Mouse (Mus musculus) spleen, adult 2 months (tissue): ENCODE measurements around the gene Vps39.

Experiments used
- CTCF ChIP-seq: fragments of 200-500 bp; IDR thresholded peaks from 2 replicates; pipeline ENCODE4 v1.5.1; 2011; ENCODE audit warnings: mild to moderate bottlenecking, inconsistent platforms; ENCODE audit not compliant: insufficient read depth, insufficient read length, insufficient replicate concordance; ENCODE audit errors: extremely low read depth
- POLR2A ChIP-seq: fragments of 200-500 bp; IDR thresholded peaks from 2 replicates; pipeline ENCODE4 v1.6.1; 2011; ENCODE audit warnings: low read depth, low read length, inconsistent platforms

DNA sequence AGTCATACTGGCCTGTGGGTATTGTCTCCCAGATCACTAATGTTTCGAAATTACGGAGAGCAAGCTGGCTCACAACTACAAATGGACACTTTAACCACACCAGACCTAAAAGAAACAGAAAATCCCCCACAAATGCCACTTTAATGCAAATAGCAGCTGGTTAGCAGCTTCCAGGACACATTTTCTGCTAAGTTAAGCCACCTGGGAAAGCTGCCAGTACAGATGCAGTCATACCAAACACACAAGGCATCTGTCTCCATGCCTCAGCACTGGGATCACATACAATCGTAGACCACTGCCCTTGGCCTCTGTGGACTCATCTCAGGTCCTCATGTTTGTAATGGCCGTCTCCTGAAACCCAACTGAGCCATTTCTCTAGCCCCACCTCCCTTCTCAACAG lies 21.4 kb downstream of the Vps39 start:
- TF ChIP-seq CTCF = no peak
- TF ChIP-seq POLR2A = no peak
